Mouse (Mus musculus) hematopoietic stem cell, adult 5-6 weeks (primary cell): ENCODE measurements around the gene Syna. TPM values are rescaled to one million over a fixed set of nuclear protein-coding genes. Genes with fewer than 3 reads are reported as not detected.

Experiments used
- ATAC-seq, 2 experiments: fragments of 125-278 bp in 1 of 2; replicated peaks in 1 of 2; 2 replicates each; pipeline ENCODE4 v1.8.0; 2016 to 2017; ENCODE audit warnings: inconsistent platforms in 2 of 2, mild to moderate bottlenecking in 2 of 2, moderate number of reproducible peaks in 2 of 2, low read depth in 1 of 2, moderate TSS enrichment in 1 of 2; ENCODE audit not compliant: low FRiP score in 2 of 2, poor library complexity in 2 of 2, severe bottlenecking in 2 of 2, insufficient read depth in 1 of 2, low TSS enrichment in 1 of 2
- total RNA-seq: library from RNA; stranded (forward); fragments of 172-1452, 232-1000 nt; gene quantifications from 2 replicates; pipeline ENCODE4 v1.2.3, GENCODE M21; 2017

Gene Syna
- total RNA-seq, 1 experiment from 2014 or later = not detected

DNA sequence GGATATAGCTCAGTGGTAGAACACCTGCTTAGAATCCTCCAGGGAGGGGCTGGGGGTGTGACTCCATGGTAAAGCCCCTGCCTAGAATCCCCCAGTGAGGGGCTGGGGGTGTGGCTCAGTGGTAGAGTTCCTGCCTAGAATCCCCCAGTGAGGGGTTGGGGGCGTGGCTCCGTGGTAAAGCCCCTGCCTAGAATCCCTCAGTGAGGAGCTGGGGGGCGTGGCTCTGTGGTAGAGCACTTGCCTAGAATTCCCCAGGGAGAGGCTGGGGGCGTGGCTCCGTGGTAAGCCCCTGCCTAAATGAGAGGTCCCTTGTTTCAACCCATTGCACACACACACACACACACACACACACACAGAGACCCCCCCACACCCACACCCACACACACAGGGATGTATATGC lies 49.7 kb downstream of the Syna start:
- no peak for ATAC-seq

DNA sequence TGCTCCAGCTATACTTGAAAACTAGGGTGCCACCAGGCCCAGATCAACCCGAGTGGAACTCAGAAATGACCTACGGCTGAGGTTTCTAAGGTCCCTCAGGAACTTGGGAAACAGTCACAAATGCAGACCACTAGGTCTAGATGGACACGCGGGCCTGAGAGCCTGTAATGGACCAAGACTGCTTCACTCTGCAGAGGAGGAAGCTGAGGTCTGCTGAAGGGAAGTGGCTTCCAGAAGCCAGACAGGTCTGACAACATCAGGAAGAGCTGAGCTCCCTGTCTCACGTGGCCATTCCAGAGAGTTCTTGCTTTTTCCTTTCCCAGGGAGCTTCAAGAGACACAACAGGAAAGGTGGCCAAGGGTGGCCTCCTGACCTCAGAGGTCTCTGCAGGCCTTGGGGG lies 51.0 kb downstream of the Syna start:
- ATAC-seq = peak in 1 of 2 experiments; percentile 26; a peak in 1 of 4 replicates

Other genes starting within 250 kb of the Syna start
- 81.7 and 88.4 TPM in 2 replicates for gene Gtf2i, start 245.4 kb downstream of the Syna start, total RNA-seq
- gene Gtf2ird1, start 103.5 kb downstream of the Syna start, total RNA-seq = 28.3 and 40.4 TPM in 2 replicates
- 18.7 and 19.4 TPM in 2 replicates for gene Clip2, start 7.7 kb downstream of the Syna start, total RNA-seq
- gene Rfc2, start 21.2 kb upstream of the Syna start, total RNA-seq = 131 and 189 TPM in 2 replicates
- gene Lat2, start 54.9 kb upstream of the Syna start, total RNA-seq = 61.8 and 106 TPM in 2 replicates
- 180 and 255 TPM in 2 replicates for gene Eif4h, start 79.3 kb upstream of the Syna start, total RNA-seq
- gene Limk1, start 128.4 kb upstream of the Syna start, total RNA-seq = 15.9 and 19.9 TPM in 2 replicates
- gene Eln, start 187.2 kb upstream of the Syna start, total RNA-seq = not detected in 2 replicates